Mouse (Mus musculus): ENCODE measurements around the gene Cd164l2. TPM values are rescaled to one million over a fixed set of nuclear protein-coding genes. Genes with fewer than 3 reads are reported as not detected.

Gene Cd164l2
- polyA plus RNA-seq, 1 experiment = 0.22 TPM

GRCm38 (mm10) chr4:133265759-133266158, 53.8 kb downstream of the Cd164l2 start:
- no peak overlapping the region for H3K4me3 ChIP-seq
- H3K4me2 ChIP-seq (ENCODE audit: low read depth) = no peak overlapping the region
- H3ac ChIP-seq (ENCODE audit: control insufficient read depth, insufficient read length) = no peak overlapping the region
- peaks cover 8% of the 10 kb centered on the region for H3K36me3 ChIP-seq (ENCODE audit: control insufficient read depth, insufficient read depth)
- H3K27me3 ChIP-seq (ENCODE audit: control insufficient read depth, insufficient read depth, insufficient read length) = no peaks in the 10 kb centered on the region
- no peak for TF ChIP-seq MYOD1 (IDR thresholded peaks at IDR 0.05; ENCODE audit: control insufficient read depth in 1 of 3, insufficient read length in 2 of 3, low read depth in 2 of 3)
- no peak for TF ChIP-seq MAX (IDR thresholded peaks at IDR 0.05; ENCODE audit: low read depth)
- no peak for TF ChIP-seq MYOG (IDR thresholded peaks at IDR 0.05; ENCODE audit: control insufficient read depth in 1 of 3, insufficient read depth in 1 of 3, insufficient read length in 2 of 3, low read depth in 2 of 3)
- TF ChIP-seq USF1 (IDR thresholded peaks at IDR 0.05; ENCODE audit: low read depth) = no peak
- TF ChIP-seq TCF3 (IDR thresholded peaks at IDR 0.05; ENCODE audit: insufficient read length, low read depth) = no peak
- TF ChIP-seq REST (IDR thresholded peaks at IDR 0.05; ENCODE audit: insufficient read depth, insufficient read length) = no peak
- no peak for TF ChIP-seq E2F4 (IDR thresholded peaks at IDR 0.05; ENCODE audit: insufficient read depth)
- no peak for TF ChIP-seq CEBPB (IDR thresholded peaks at IDR 0.05; ENCODE audit: insufficient read depth, poor library complexity, severe bottlenecking)
- TF ChIP-seq TCF12 (IDR thresholded peaks at IDR 0.05; ENCODE audit: insufficient read depth, poor library complexity, severe bottlenecking) = no peak
- no peaks in the 10 kb centered on the region for H3K79me2 ChIP-seq (ENCODE audit: control insufficient read depth, insufficient read depth)

- Histone ChIP-seq H3K36me3 (ENCODE audit: control insufficient read depth, insufficient read depth) (peaks cover 8% of the 10 kb centered on the region), H3K4me3 (no peak overlapping the region)
Observed at GRCm38 (mm10) chr4:133266248-133266880, 54.4 kb downstream of the Cd164l2 start.

DNA sequence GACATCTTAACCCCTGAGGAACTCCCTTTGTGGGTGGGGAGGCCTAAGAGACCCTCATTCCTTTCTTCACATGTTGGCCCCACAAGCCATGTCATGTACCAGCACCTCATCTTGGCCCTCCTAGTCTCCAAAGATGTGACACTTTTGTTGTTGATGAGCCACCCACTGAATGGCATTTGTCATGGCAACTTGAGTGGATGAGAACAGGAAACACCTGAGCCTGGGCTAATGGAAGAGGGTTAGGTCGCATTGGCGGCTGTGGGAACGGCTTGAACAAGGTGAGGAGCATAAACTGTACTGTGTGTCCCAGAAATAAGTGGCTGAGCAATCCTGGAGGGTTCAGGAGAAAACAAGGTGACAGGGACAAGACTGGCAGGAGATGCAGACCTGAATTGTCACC, 57.0 kb downstream of the Cd164l2 start:
- peaks cover 8% of the 10 kb centered on the region for H3K36me3 ChIP-seq (ENCODE audit: control insufficient read depth, insufficient read depth)
- H3K79me2 ChIP-seq (ENCODE audit: control insufficient read depth, insufficient read depth) = peaks cover 15% of the 10 kb centered on the region
- no peak overlapping the region for H3ac ChIP-seq (ENCODE audit: control insufficient read depth, insufficient read length)
- no peak overlapping the region for H3K4me3 ChIP-seq
- H3K27me3 ChIP-seq (ENCODE audit: control insufficient read depth, insufficient read depth, insufficient read length) = no peaks in the 10 kb centered on the region
- TF ChIP-seq TCF12 (IDR thresholded peaks at IDR 0.05; ENCODE audit: insufficient read depth, poor library complexity, severe bottlenecking) (no peak), REST (IDR thresholded peaks at IDR 0.05; ENCODE audit: insufficient read depth, insufficient read length) (no peak), POLR2AphosphoS2 (IDR thresholded peaks at IDR 0.05; ENCODE audit: insufficient read length, low read depth) (no peak), TCF3 (IDR thresholded peaks at IDR 0.05; ENCODE audit: insufficient read length, low read depth) (no peak), MYOD1 (IDR thresholded peaks at IDR 0.05; ENCODE audit: control insufficient read depth in 1 of 3, insufficient read length in 2 of 3, low read depth in 2 of 3) (no peak), E2F4 (IDR thresholded peaks at IDR 0.05; ENCODE audit: insufficient read depth) (no peak), SRF (IDR thresholded peaks at IDR 0.05; ENCODE audit: control insufficient read depth, insufficient read length, low read depth) (no peak), MYOG (IDR thresholded peaks at IDR 0.05; ENCODE audit: control insufficient read depth in 1 of 3, insufficient read depth in 1 of 3, insufficient read length in 2 of 3, low read depth in 2 of 3) (no peak), USF1 (IDR thresholded peaks at IDR 0.05; ENCODE audit: low read depth) (no peak), CEBPB (IDR thresholded peaks at IDR 0.05; ENCODE audit: insufficient read depth, poor library complexity, severe bottlenecking) (no peak), POLR2A (IDR thresholded peaks at IDR 0.05; ENCODE audit: insufficient read length, low read depth) (no peak), MAX (IDR thresholded peaks at IDR 0.05; ENCODE audit: low read depth) (no peak)
- no peak overlapping the region for H3K4me2 ChIP-seq (ENCODE audit: low read depth)

More at GRCm38 (mm10) chr4:133266248-133266880, 54.4 kb downstream of the Cd164l2 start:
- Histone ChIP-seq H3K79me2 (ENCODE audit: control insufficient read depth, insufficient read depth) (no peaks in the 10 kb centered on the region), H3ac (ENCODE audit: control insufficient read depth, insufficient read length) (no peak overlapping the region), H3K27me3 (ENCODE audit: control insufficient read depth, insufficient read depth, insufficient read length) (no peaks in the 10 kb centered on the region), H3K4me2 (ENCODE audit: low read depth) (no peak overlapping the region)
- no peak for TF ChIP-seq TCF12 (IDR thresholded peaks at IDR 0.05; ENCODE audit: insufficient read depth, poor library complexity, severe bottlenecking)
- TF ChIP-seq TCF3 (IDR thresholded peaks at IDR 0.05; ENCODE audit: insufficient read length, low read depth) = no peak
- TF ChIP-seq CEBPB (IDR thresholded peaks at IDR 0.05; ENCODE audit: insufficient read depth, poor library complexity, severe bottlenecking) = no peak
- TF ChIP-seq SRF (IDR thresholded peaks at IDR 0.05; ENCODE audit: control insufficient read depth, insufficient read length, low read depth) = no peak

DNA sequence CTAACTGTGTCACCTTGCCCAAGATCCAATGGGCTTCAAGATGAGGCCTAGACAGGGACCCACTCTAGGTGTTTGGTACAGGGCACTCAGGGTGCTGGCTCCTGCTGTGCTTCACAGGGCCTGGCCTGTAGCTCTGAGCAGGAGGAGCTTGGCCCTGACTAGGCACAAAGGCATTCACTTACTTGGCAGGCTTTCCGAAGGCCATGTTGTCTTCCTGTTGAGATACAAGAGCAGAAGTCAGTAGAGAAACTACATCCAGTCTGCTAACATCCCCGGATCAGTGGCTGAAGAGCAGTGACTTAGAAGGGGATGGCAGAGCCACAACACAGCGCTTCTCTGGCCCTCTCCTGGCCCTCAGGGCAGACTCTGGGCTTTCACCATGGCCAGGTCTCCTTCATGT, 57.7 kb downstream of the Cd164l2 start:
- peaks cover 8% of the 10 kb centered on the region for H3K36me3 ChIP-seq (ENCODE audit: control insufficient read depth, insufficient read depth)
- TF ChIP-seq E2F4 (IDR thresholded peaks at IDR 0.05; ENCODE audit: insufficient read depth) = no peak
- no peak for TF ChIP-seq USF1 (IDR thresholded peaks at IDR 0.05; ENCODE audit: low read depth)
- TF ChIP-seq TCF12 (IDR thresholded peaks at IDR 0.05; ENCODE audit: insufficient read depth, poor library complexity, severe bottlenecking) = no peak
- no peak for TF ChIP-seq MYOG (IDR thresholded peaks at IDR 0.05; ENCODE audit: control insufficient read depth in 1 of 3, insufficient read depth in 1 of 3, insufficient read length in 2 of 3, low read depth in 2 of 3)

GRCm38 (mm10) chr4:133270929-133271328, 59.0 kb downstream of the Cd164l2 start:
- Histone ChIP-seq H3K79me2 (ENCODE audit: control insufficient read depth, insufficient read depth) (peaks cover 27% of the 10 kb centered on the region), H3K4me2 (ENCODE audit: low read depth) (no peak overlapping the region), H3ac (ENCODE audit: control insufficient read depth, insufficient read length) (no peak overlapping the region), H3K27me3 (ENCODE audit: control insufficient read depth, insufficient read depth, insufficient read length) (no peaks in the 10 kb centered on the region), H3K36me3 (ENCODE audit: control insufficient read depth, insufficient read depth) (peaks cover 8% of the 10 kb centered on the region), H3K4me3 (no peak overlapping the region)
- TF ChIP-seq E2F4 (IDR thresholded peaks at IDR 0.05; ENCODE audit: insufficient read depth) = no peak
- TF ChIP-seq CEBPB (IDR thresholded peaks at IDR 0.05; ENCODE audit: insufficient read depth, poor library complexity, severe bottlenecking) = no peak
- no peak for TF ChIP-seq MYOG (IDR thresholded peaks at IDR 0.05; ENCODE audit: control insufficient read depth in 1 of 3, insufficient read depth in 1 of 3, insufficient read length in 2 of 3, low read depth in 2 of 3)
- TF ChIP-seq USF1 (IDR thresholded peaks at IDR 0.05; ENCODE audit: low read depth) = no peak
- no peak for TF ChIP-seq SRF (IDR thresholded peaks at IDR 0.05; ENCODE audit: control insufficient read depth, insufficient read length, low read depth)
- no peak for TF ChIP-seq POLR2AphosphoS2 (IDR thresholded peaks at IDR 0.05; ENCODE audit: insufficient read length, low read depth)
- TF ChIP-seq MAX (IDR thresholded peaks at IDR 0.05; ENCODE audit: low read depth) = no peak
- no peak for TF ChIP-seq MYOD1 (IDR thresholded peaks at IDR 0.05; ENCODE audit: control insufficient read depth in 1 of 3, insufficient read length in 2 of 3, low read depth in 2 of 3)
- TF ChIP-seq REST (IDR thresholded peaks at IDR 0.05; ENCODE audit: insufficient read depth, insufficient read length) = no peak
- TF ChIP-seq POLR2A (IDR thresholded peaks at IDR 0.05; ENCODE audit: insufficient read length, low read depth) = no peak
- TF ChIP-seq TCF12 (IDR thresholded peaks at IDR 0.05; ENCODE audit: insufficient read depth, poor library complexity, severe bottlenecking) = no peak

More for the DNA sequence above, 57.7 kb downstream of the Cd164l2 start:
- no peak overlapping the region for H3ac ChIP-seq (ENCODE audit: control insufficient read depth, insufficient read length)
- H3K27me3 ChIP-seq (ENCODE audit: control insufficient read depth, insufficient read depth, insufficient read length) = no peaks in the 10 kb centered on the region
- no peak overlapping the region for H3K4me3 ChIP-seq
- H3K4me2 ChIP-seq (ENCODE audit: low read depth) = no peak overlapping the region
- peaks cover 15% of the 10 kb centered on the region for H3K79me2 ChIP-seq (ENCODE audit: control insufficient read depth, insufficient read depth)

Data from myocyte (in vitro differentiated cells).